Mouse (Mus musculus): ENCODE data around the gene Srcin1. TPM values are rescaled to one million over a fixed set of nuclear protein-coding genes. Genes with fewer than 3 reads are reported as not detected.

Srcin1 gene
- polyA plus RNA-seq, 1 experiment from 2014 or later = 11.9 TPM

GRCm38 (mm10) chr11:97546804-97547411 is 29.1 kb downstream of the Srcin1 start:
- 0 out of 2 replicates have a peak, but pooled peaks have one; percentile 25 for ATAC-seq (ENCODE audit: low FRiP score, low read depth)
- Histone ChIP-seq H3K4me1 (replicated peaks) (peaks cover 50% of the 10 kb centered on the region), H3K27ac (replicated peaks) (no peak overlapping the region)

DNA sequence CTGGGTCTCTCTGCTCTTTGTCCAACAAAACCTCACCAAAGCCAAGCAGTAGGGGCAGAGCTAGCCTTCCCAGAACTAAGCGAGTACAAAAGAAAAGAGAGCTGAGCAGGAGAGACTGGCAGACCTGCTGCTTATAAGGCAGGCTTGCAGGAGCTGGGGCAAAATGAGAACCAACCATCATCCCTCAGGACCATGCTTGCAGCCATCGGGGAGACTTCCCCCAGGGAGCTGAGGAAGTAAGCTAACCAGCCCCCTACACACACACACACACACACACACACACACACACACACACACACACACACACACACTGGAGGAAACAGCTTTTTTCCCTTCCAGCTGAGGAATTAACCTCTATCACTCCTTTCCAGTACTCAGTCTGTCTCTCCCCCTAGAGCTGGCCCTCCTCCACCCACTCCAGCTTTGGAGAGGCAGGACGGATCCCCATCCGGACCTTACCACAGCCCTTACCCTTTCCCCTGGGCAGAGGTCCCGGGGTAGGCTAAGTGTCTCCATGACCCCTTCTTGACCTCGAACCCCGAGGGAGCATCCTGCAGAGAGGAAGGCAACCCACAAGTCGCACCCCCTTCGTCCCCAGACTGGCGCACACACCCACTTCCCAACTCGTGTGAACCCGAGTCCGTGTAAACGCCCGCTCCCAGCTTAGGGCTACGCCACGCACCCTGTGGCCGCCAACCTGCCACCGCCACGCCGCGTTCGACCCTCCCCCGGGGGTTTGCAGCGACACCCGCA is 30.0 kb downstream of the Srcin1 start:
- 9% methylated on average over 26 of the region's 26 CpGs for WGBS
- no peak for ATAC-seq (ENCODE audit: low FRiP score, low read depth)
- no peak overlapping the region for H3K27ac ChIP-seq (replicated peaks)

More at GRCm38 (mm10) chr11:97546804-97547411, 29.1 kb downstream of the Srcin1 start:
- WGBS = 1% methylated on average over 20 of the region's 73 CpGs
- H3K9me3 ChIP-seq = no peaks in the 10 kb centered on the region
- peak overlapping the region; percentile 50 for H3K4me3 ChIP-seq
- H3K9ac ChIP-seq = peak overlapping the region; percentile 54
- H3K4me2 ChIP-seq = peak overlapping the region; percentile 90
- H3K27me3 ChIP-seq = peaks cover 17% of the 10 kb centered on the region
- no peaks in the 10 kb centered on the region for H3K36me3 ChIP-seq

DNA sequence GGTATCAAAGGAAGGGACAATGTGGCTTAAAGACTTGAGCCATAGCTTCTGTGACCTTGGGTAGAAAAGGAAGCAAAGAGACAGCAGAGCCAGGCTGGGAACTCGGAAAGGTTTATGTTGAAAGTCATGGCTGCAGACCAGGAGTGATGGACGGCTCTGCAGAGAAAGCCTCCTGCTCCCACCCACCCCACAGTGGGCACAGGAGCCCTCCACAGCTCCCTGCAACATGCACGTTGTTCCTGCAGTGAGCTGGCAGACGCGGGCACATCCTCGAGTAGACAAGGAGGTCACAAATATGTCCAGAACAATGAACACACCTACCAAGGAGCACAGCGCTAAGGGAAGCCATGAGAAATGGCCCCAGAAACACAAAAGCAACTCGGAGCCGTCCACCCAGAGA is 32.1 kb downstream of the Srcin1 start:
- ATAC-seq (ENCODE audit: low FRiP score, low read depth) = no peak
- H3K9me3 ChIP-seq = no peaks in the 10 kb centered on the region
- no peak overlapping the region for H3K27ac ChIP-seq (replicated peaks)
- H3K27me3 ChIP-seq = peaks cover 5% of the 10 kb centered on the region
- no peak overlapping the region for H3K4me3 ChIP-seq
- H3K4me2 ChIP-seq = no peak overlapping the region
- no peak overlapping the region for H3K9ac ChIP-seq
- no peaks in the 10 kb centered on the region for H3K36me3 ChIP-seq
- 79% methylated on average over 9 of the region's 9 CpGs for WGBS
- peaks cover 66% of the 10 kb centered on the region for H3K4me1 ChIP-seq (replicated peaks)

More for the DNA sequence above, 30.0 kb downstream of the Srcin1 start:
- peaks cover 15% of the 10 kb centered on the region for H3K27me3 ChIP-seq
- no peaks in the 10 kb centered on the region for H3K36me3 ChIP-seq
- H3K4me3 ChIP-seq = peak overlapping the region; percentile 50
- peak overlapping the region; percentile 90 for H3K4me2 ChIP-seq
- H3K4me1 ChIP-seq (replicated peaks) = peaks cover 49% of the 10 kb centered on the region
- peak overlapping the region; percentile 54; the same call in 1 of the 2 replicates for H3K9ac ChIP-seq
- H3K9me3 ChIP-seq = no peaks in the 10 kb centered on the region

DNA sequence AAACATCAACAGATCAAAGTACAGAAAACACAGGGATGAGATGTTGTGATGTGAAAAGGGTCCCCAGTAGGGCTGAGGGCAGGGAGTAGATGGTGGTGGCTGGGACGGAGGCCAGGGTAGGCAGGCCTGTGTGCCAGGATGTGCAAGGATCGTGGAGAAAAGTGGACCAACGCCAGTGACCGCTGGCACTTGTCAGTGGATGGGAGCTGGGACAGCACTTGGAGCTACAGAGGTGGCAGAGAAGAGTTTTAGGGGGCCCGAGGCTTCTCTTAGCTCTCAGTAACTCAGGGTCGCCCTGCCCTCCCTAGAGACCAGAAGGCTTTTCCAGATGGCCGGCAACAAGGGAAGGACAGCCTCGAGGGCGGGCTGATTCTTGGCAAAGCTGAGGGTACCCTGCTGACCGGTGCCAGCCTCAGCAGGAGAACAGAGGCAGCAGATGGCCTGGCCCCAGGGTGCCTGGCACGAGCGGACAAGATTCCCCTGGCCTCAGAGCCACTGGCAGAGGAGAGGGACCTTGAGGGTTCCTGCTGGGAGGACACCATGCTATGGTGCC is 32.7 kb downstream of the Srcin1 start:
- no peak overlapping the region for H3K4me2 ChIP-seq
- no peaks in the 10 kb centered on the region for H3K36me3 ChIP-seq
- 29% methylated on average over 12 of the region's 12 CpGs for WGBS
- no peak overlapping the region for H3K9ac ChIP-seq
- H3K27me3 ChIP-seq = peaks cover 4% of the 10 kb centered on the region
- no peaks in the 10 kb centered on the region for H3K9me3 ChIP-seq
- H3K27ac ChIP-seq (replicated peaks) = peak overlapping the region; percentile 18
- peak; percentile 40; the same call in 1 of the 2 replicates for ATAC-seq (ENCODE audit: low FRiP score, low read depth)
- peaks cover 66% of the 10 kb centered on the region for H3K4me1 ChIP-seq (replicated peaks)
- no peak overlapping the region for H3K4me3 ChIP-seq

DNA sequence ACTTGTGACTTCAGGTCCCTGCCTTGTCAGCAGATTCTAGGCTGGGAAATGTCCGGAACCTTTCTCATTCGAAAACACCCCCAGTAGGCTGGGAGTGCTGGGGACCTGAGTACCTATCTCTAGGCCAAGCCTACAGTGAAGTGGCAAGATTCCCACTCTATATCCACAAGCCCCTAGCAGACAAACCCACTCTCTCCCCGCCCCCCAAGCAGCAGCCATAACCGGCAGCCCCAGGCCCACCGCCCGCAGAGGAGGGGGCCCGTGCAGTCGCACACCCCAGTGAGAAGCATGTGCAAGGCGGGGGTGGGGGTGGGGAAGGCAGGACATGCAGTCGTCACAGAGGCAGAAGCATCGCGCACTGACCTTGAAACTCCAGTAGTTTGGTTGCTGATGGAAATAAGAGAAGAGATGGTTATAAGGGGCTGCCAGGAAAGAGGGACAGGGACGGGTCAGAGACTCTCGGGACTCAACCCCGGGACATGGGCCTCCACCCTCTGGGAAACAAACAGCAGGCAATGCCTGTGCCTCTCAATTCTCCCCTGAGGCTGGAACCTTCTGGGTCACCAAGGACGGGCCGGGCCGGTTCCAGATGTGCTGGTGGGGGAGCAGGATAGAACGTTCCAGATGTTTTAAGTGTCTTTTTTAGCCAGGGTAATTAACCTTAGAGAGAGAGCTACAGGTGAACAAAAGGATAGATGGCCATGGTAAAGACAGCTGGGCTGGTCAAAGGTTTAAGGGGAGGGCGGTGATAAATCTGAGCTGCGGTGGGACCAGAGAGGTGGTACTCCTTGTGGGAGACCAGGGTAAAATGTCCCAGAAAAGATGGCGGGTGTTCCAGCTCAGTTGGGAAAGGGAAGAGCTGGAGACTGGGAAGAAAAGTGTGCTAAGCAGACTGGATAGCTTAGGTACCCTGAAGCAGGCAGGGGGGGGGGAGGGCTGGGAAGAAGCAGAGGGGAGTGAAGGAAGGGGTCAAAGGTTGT is 33.5 kb downstream of the Srcin1 start:
- Histone ChIP-seq H3K4me1 (replicated peaks) (peaks cover 67% of the 10 kb centered on the region), H3K27ac (replicated peaks) (peak overlapping the region; percentile 18), H3K4me3 (no peak overlapping the region), H3K36me3 (no peaks in the 10 kb centered on the region), H3K9me3 (no peaks in the 10 kb centered on the region), H3K4me2 (no peak overlapping the region), H3K27me3 (peaks cover 3% of the 10 kb centered on the region; the same call in 1 of the 2 replicates), H3K9ac (no peak overlapping the region)
- peak; percentile 3; the same call in 1 of the 2 replicates for ATAC-seq (ENCODE audit: low FRiP score, low read depth)
- 73% methylated on average over 22 of the region's 22 CpGs for WGBS

GRCm38 (mm10) chr11:97540604-97541003 is 35.4 kb downstream of the Srcin1 start:
- H3K9me3 ChIP-seq = no peaks in the 10 kb centered on the region
- 0 out of 2 replicates have a peak, but pooled peaks cover under 1% of the 10 kb centered on the region for H3K36me3 ChIP-seq
- H3K4me3 ChIP-seq = no peak overlapping the region
- peaks cover 15% of the 10 kb centered on the region for H3K27me3 ChIP-seq
- ATAC-seq (ENCODE audit: low FRiP score, low read depth) = no peak
- H3K9ac ChIP-seq = no peak overlapping the region
- WGBS = 43% methylated on average over 3 of the region's 3 CpGs
- no peak overlapping the region for H3K4me2 ChIP-seq
- peaks cover 65% of the 10 kb centered on the region for H3K4me1 ChIP-seq (replicated peaks)
- H3K27ac ChIP-seq (replicated peaks) = peak overlapping the region; percentile 40; the same call in 1 of the 2 replicates

GRCm38 (mm10) chr11:97540136-97540535 is 35.9 kb downstream of the Srcin1 start:
- Histone ChIP-seq H3K4me1 (replicated peaks) (peaks cover 68% of the 10 kb centered on the region), H3K4me3 (no peak overlapping the region), H3K9me3 (no peaks in the 10 kb centered on the region), H3K4me2 (no peak overlapping the region), H3K27ac (replicated peaks) (no peak overlapping the region; the same call in 1 of the 2 replicates), H3K27me3 (peaks cover 20% of the 10 kb centered on the region), H3K9ac (no peak overlapping the region), H3K36me3 (peaks cover 5% of the 10 kb centered on the region; the same call in 1 of the 2 replicates)
- ATAC-seq (ENCODE audit: low FRiP score, low read depth) = no peak
- 53% methylated on average over 3 of the region's 3 CpGs for WGBS

GRCm38 (mm10) chr11:97539622-97540021 is 36.4 kb downstream of the Srcin1 start:
- Histone ChIP-seq H3K4me1 (replicated peaks) (peaks cover 73% of the 10 kb centered on the region), H3K27ac (replicated peaks) (no peak overlapping the region), H3K9me3 (no peaks in the 10 kb centered on the region), H3K36me3 (peaks cover 10% of the 10 kb centered on the region; the same call in 1 of the 2 replicates), H3K4me2 (no peak overlapping the region), H3K27me3 (peaks cover 24% of the 10 kb centered on the region), H3K4me3 (no peak overlapping the region), H3K9ac (no peak overlapping the region)
- no peak for ATAC-seq (ENCODE audit: low FRiP score, low read depth)
- 37% methylated on average over 5 of the region's 5 CpGs for WGBS

DNA sequence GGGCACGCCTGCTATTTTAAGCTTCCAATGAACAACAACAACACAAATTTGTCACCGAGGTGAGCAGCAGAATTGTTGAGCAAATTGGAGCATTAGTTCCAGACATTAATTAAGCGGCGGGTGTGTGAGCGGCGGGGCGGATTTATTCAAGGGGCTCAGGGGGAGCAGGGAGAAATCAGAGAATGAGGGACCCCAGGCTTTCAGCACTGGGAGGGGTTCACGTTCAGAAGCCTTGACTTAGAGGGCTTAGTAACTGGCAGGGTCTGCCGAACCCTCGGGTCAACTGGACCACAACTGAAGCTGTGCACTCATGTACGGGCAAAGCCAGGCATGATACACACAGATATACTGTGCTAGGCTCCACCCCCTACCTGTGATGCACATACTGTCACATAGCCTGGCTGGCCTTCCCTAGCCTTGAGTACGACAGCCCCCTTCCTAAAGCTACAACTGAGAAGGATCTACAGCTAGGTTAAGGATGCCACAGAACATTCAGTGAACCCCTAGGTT is 38.4 kb downstream of the Srcin1 start:
- no peak for ATAC-seq (ENCODE audit: low FRiP score, low read depth)
- no peaks in the 10 kb centered on the region for H3K9me3 ChIP-seq
- H3K4me3 ChIP-seq = peak overlapping the region; percentile 25; the same call in 1 of the 2 replicates
- WGBS = 32% methylated on average over 12 of the region's 12 CpGs
- peaks cover 14% of the 10 kb centered on the region for H3K36me3 ChIP-seq
- H3K4me1 ChIP-seq (replicated peaks) = peaks cover 66% of the 10 kb centered on the region
- peak overlapping the region; percentile 48; the same call in 1 of the 2 replicates for H3K4me2 ChIP-seq
- H3K27me3 ChIP-seq = peaks cover 40% of the 10 kb centered on the region
- H3K27ac ChIP-seq (replicated peaks) = peak overlapping the region; percentile 37; the same call in 1 of the 2 replicates
- no peak overlapping the region for H3K9ac ChIP-seq

GRCm38 (mm10) chr11:97536835-97537579 is 39.0 kb downstream of the Srcin1 start:
- WGBS = 11% methylated on average over 34 of the region's 36 CpGs
- 0 out of 2 replicates have a peak, but pooled peaks have one; percentile 4 for ATAC-seq (ENCODE audit: low FRiP score, low read depth)
- H3K27me3 ChIP-seq = peaks cover 40% of the 10 kb centered on the region
- H3K27ac ChIP-seq (replicated peaks) = peak overlapping the region; percentile 37; the same call in 1 of the 2 replicates
- H3K9me3 ChIP-seq = no peaks in the 10 kb centered on the region
- peak overlapping the region; percentile 25 for H3K4me3 ChIP-seq
- H3K9ac ChIP-seq = peak overlapping the region; percentile 9; the same call in 1 of the 2 replicates
- H3K4me1 ChIP-seq (replicated peaks) = peaks cover 66% of the 10 kb centered on the region
- H3K36me3 ChIP-seq = peaks cover 14% of the 10 kb centered on the region
- peak overlapping the region; percentile 48 for H3K4me2 ChIP-seq

Data from hindbrain, embryonic 15.5 days (tissue).